Comparison of ENCODE assay signal across 26 mouse cellular contexts in the genomic region with DNA sequence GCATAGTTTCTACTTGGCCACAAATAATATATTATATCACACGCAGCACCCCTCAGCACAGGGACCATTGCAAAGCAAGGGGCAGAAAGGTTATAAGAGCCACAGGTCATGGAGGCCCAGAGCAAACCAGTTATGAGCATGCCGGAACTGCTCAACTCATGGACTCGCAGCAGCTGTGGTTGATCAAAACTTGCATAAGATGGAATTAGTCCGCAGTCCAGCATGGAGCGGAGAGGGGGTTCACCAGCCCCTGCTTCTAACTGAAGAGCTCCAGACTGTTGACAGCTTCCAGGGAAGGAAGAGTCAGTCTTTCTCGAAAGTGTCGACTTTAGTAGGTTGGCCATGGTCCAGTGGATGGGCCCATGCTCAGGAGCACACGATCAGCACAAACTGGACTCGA.
DNase-seq lines count a peak whose midpoint lies in the region; ATAC-seq lines count a peak whose summit lies in the region.
"Had no signal": no experiment of that assay in that cellular context is flagged by ENCODE, and none has a peak within 500 bp of the region (broad histone marks: within the 10 kb centered on the region; RNA-seq: fewer than 3 reads in every experiment).

No protein-coding gene starts in this region.

- peak; percentile 31 for DNase-seq in heart, embryonic 10.5 days (ENCODE audit: low spot score)
- no peak for DNase-seq in heart, postnatal 10 days
- DNase-seq in kidney, postnatal 10 days = peak; percentile 32
- no peak for DNase-seq in kidney, adult 18-20 months
- DNase-seq in lung, postnatal 25 days (ENCODE audit: low spot score) = no peak
- DNase-seq: adrenal gland, postnatal 10 days; adrenal gland, postnatal 36 days; B cell, adult 2 months; cerebellum, adult 18-20 months; cerebellum, adult 9-10 months; cerebellum, postnatal 14 days; gastrocnemius, postnatal 10 days; gastrocnemius, postnatal 36 days; heart, postnatal 14 days had no signal

- H3K4me2 ChIP-seq in lung, embryonic 16.5 days (ENCODE audit: low read depth, low read length) = no peak overlapping the region
- H3K4me2 ChIP-seq in stomach, embryonic 15.5 days = no peak overlapping the region
- H3K4me2 ChIP-seq: forebrain, embryonic 13.5 days; heart, embryonic 12.5 days; heart, embryonic 15.5 days; hindbrain, embryonic 12.5 days; hindbrain, embryonic 15.5 days had no signal

- no peaks in the 10 kb centered on the region for H3K9me3 ChIP-seq in heart, embryonic 10.5 days
- no peaks in the 10 kb centered on the region for H3K9me3 ChIP-seq in lung, embryonic 16.5 days (ENCODE audit: control insufficient read depth, low read length)
- no peaks in the 10 kb centered on the region for H3K9me3 ChIP-seq in stomach, embryonic 15.5 days
- H3K9me3 ChIP-seq: forebrain, embryonic 10.5 days; forebrain, embryonic 13.5 days; G1E; heart, embryonic 15.5 days; hindbrain, embryonic 12.5 days; hindbrain, embryonic 15.5 days had no signal

- no peaks in the 10 kb centered on the region for H3K36me3 ChIP-seq in heart, embryonic 10.5 days
- no peaks in the 10 kb centered on the region for H3K36me3 ChIP-seq in lung, embryonic 16.5 days (ENCODE audit: control insufficient read depth, insufficient read depth, low read length)
- no peaks in the 10 kb centered on the region for H3K36me3 ChIP-seq in stomach, embryonic 15.5 days
- H3K36me3 ChIP-seq: forebrain, embryonic 10.5 days; G1E; heart, embryonic 12.5 days; heart, embryonic 15.5 days; hindbrain, embryonic 12.5 days; hindbrain, embryonic 15.5 days had no signal

- H3K9ac ChIP-seq in lung, embryonic 16.5 days (ENCODE audit: low read length) = no peak overlapping the region
- H3K9ac ChIP-seq in stomach, embryonic 15.5 days = no peak overlapping the region
- H3K9ac ChIP-seq: forebrain, embryonic 13.5 days; heart, embryonic 12.5 days; heart, embryonic 15.5 days; hindbrain, embryonic 12.5 days; hindbrain, embryonic 15.5 days had no signal

- 93% methylated on average over 9 of the region's 9 CpGs for WGBS in heart, embryonic 10.5 days
- WGBS in lung, embryonic 16.5 days = 70% methylated on average over 9 of the region's 9 CpGs
- WGBS in stomach, embryonic 15.5 days = 63% methylated on average over 9 of the region's 9 CpGs

- peaks cover 9% of the 10 kb centered on the region for H3K27me3 ChIP-seq in heart, embryonic 10.5 days (ENCODE audit: insufficient read depth, poor library complexity, severe bottlenecking)
- H3K27me3 ChIP-seq in lung, embryonic 16.5 days (ENCODE audit: control insufficient read depth, insufficient read depth, low read depth, low read length) = no peaks in the 10 kb centered on the region
- H3K27me3 ChIP-seq in stomach, embryonic 15.5 days (replicated peaks) = no peaks in the 10 kb centered on the region
- H3K27me3 ChIP-seq: CH12.LX; forebrain, embryonic 13.5 days; heart, embryonic 12.5 days; heart, embryonic 15.5 days; hindbrain, embryonic 12.5 days; hindbrain, embryonic 15.5 days; Patski had no signal

- H3K27ac ChIP-seq in heart, embryonic 10.5 days = no peak overlapping the region
- no peak overlapping the region for H3K27ac ChIP-seq in lung, embryonic 16.5 days (ENCODE audit: low read length)
- H3K27ac ChIP-seq in stomach, embryonic 15.5 days = no peak overlapping the region
- H3K27ac ChIP-seq: forebrain, embryonic 10.5 days; forebrain, embryonic 13.5 days; heart, embryonic 15.5 days; hindbrain, embryonic 12.5 days; hindbrain, embryonic 15.5 days had no signal

- peak; percentile 34; the same call in 1 of the 2 replicates for ATAC-seq in lung, embryonic 16.5 days (ENCODE audit: low read depth)
- peak; percentile 22; the same call in 1 of the 2 replicates for ATAC-seq in stomach, embryonic 15.5 days (ENCODE audit: insufficient read depth, low FRiP score, low read depth)
- ATAC-seq: forebrain, embryonic 13.5 days; forebrain, embryonic 16.5 days; Patski had no signal

- H3K4me3 ChIP-seq in heart, embryonic 10.5 days = no peak overlapping the region
- no peak overlapping the region for H3K4me3 ChIP-seq in lung, embryonic 16.5 days (ENCODE audit: low read length)
- no peak overlapping the region for H3K4me3 ChIP-seq in stomach, embryonic 15.5 days (replicated peaks)
- H3K4me3 ChIP-seq: forebrain, embryonic 10.5 days; forebrain, embryonic 13.5 days; heart, embryonic 12.5 days; heart, embryonic 15.5 days; hindbrain, embryonic 12.5 days; hindbrain, embryonic 15.5 days had no signal

- no peaks in the 10 kb centered on the region for H3K4me1 ChIP-seq in heart, embryonic 10.5 days
- H3K4me1 ChIP-seq in lung, embryonic 16.5 days (replicated peaks; ENCODE audit: control insufficient read depth, insufficient read depth, low read length) = 0 out of 2 replicates have a peak, but pooled peaks cover 4% of the 10 kb centered on the region
- H3K4me1 ChIP-seq in stomach, embryonic 15.5 days = no peaks in the 10 kb centered on the region
- H3K4me1 ChIP-seq: heart, embryonic 12.5 days; heart, embryonic 15.5 days; hindbrain, embryonic 12.5 days had no signal

- intact Hi-C loops in heart, postnatal 10 days (cut with DNase I) = no loop called here

Comparison
In these comparisons a context has a peak if more than half of its experiments do, and no peak if none do; other contexts are left out.
1. DNase-seq: peak in heart, embryonic 10.5 days (single experiment) and kidney, postnatal 10 days (single experiment); none in heart, postnatal 10 days (0 of 2), kidney, adult 18-20 months (single experiment) and lung, postnatal 25 days (single experiment).